Mouse (Mus musculus) lung, adult 18-20 months (tissue): ENCODE data around the gene Tgfb1i1.

Source experiments
- DNase-seq, 2 experiments: peaks; one replicate each; pipeline ENCODE4 v3.0.0; 2022; ENCODE audit warnings: mixed read lengths in 2 of 2

Gene Tgfb1i1

DNA sequence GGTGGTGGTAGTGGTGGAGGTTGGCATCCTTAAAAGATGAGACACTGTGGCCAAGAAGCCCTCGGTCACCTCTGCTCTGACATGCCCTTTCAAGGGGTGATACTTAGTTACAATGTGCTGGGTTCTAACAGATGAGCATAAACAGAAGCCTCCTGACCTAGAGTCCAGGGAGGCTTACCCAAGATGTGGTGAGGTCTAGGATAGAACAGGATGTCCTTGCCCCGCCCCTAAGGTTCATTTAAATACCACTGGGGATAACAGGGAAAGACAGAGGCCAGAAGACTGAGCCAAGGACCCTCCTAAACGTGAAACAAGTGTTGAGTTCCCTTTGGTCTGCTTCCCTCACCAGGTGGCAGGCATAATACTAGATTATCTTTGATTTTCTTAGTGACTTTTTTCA lies 49.9 kb downstream of the Tgfb1i1 start:
- no peak for DNase-seq

DNA sequence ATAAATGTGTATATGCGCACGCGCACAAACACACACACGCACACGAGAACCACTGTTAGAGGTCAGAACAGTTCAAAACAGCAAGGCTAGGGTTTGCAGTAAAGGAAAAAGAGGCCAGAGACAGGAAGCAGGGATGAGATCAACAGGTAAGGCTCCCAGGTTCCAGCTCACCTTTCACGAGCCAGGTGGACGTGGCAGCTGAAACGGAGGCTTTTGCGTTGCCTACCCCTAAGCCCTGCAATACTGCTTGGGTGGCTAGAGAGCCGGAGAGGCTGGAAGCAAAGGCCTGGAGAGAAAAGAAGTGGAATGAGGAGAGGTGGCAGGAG lies 50.6 kb downstream of the Tgfb1i1 start:
- no peak for DNase-seq

DNA sequence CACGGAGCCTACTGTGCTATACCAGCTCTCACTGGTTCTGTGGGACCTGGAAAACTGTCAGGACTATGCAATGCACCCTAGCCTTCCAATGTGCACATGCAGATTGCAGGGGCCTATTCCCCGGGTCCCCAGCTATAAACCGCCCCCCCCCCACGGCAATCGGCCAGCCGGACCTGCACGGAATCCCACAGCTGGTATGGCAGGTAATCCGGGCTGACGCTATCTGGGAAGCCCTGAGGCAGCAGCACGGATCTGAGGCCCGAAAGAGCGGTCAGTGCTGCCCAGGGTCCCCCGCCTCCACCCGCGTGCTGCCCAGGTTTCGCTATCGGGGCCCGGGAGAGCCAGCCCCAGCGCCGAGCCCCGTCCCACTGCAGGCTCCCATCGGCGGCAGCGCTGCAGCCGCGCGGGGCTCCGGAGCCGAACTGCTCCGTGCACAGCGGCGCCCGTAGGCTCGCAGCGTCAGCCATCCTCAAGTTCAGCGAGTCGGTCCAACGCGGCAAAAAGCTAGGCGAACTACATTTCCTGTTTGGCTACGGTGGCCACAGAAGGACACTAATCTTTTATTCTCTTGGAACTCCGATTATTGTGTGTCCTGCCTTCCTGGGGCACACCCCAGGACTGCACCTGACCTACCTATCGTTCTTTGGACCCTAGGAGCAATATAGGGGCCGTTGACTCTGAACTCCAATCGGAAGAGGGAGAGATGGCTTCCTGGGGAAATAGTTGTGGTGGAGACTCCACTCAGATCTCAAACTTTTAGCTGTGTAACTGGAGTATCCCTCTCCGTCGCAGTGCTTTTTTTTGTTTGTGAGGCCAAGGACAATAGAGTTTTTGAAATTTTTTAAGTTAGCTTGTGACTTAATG lies 51.2 kb downstream of the Tgfb1i1 start, which contains the start of gene BC017158:
Gene BC017158 (minus strand): TSS at position 554 of the 864 bp plus-strand sequence.
- DNase-seq, result peak; percentile 69 to 82

DNA sequence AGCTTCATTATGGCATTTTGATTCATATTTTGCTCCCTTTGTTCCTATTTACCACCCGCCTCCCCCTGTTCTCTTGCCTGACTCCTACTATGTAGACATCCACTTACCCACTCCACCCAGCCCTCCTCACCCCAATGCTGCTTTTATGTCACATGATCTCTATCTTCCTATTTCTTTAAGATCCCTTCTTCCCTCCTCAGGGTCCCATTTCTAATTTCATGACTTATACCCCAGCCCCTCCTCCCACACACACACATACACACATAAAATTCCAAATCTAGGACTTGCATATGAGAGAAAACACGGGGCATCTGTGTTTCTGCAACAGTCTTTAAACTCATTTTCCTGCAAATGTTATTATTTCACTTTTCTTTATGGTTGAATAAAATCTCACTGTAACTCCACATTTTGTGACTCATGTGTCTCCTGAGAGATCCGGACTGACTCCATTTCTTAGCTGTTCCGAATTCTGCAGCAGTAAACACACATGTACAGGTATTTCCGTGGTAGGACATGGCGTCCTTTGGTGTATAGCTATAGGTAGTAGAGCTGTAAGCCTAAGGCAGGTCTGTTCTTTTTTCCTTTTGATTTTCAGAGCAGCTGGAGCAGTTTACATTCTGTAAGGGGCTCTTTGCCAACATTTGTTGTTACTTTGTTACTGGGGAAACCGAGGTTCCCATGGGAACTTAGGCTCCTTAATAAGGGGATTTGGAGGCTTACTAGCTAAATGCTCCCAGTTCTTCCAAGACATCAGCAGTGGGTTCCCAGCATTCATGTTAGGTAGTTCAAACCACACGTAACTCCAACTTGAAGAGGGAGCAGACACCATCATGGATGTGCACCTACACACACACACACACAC lies 52.1 kb downstream of the Tgfb1i1 start:
- no peak for DNase-seq

DNA sequence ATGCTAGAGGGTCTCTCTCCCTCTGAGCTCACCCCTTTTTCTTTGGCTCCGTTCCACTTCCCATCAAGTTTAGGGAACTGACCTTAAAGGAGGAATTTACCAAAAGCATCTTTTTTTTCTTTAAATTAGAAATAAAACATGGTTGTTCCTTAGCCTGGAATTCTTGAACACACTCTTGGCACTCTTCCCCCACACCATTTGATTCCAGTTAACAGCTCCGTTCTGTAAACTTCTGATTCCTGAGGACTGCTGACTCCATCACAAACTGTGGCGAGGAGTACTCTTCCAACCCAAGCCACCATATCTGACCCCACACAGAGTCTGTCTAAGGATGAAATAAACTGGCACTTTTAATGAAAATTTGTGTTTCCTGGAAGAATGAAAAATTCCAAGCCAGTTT lies 54.3 kb downstream of the Tgfb1i1 start:
- no peak for DNase-seq

DNA sequence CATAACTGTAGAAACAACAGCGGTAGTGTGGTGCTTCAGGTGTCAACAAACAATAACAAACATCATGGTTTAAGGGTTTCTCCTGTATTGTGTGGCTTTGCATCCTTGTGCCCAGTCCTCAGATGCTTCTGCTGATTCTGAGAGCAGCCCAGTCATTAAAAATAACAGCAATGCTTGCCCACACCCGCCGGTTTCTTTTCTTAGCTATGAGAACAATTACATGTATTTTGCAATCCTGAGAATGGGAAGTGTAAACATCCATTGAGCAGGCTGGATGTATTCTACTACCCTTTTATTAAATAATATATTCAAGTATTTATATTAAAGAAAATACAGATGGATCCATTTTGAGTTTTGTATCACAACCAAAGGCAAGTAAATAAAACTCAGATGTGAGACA lies 55.5 kb downstream of the Tgfb1i1 start:
- DNase-seq, result peak in 1 of 2 experiments; percentile 21

DNA sequence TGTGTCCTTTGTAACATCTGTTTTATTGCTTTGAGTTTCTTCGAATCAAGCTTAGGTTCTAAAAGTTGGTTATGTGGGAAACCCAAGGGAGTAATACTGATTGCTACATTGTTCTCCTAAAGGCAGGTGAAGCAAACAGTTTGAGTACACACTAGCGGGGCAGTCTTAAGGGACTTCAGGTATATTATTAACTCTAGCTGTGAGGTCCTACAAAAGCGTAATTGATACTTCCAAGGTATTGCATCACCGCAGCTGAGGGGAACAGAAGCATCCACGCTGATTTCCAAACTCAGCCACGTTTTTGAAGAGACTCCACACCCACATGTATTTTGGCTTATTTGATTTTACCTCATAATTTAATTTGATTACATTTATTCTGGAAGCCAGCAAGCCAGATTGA lies 57.6 kb downstream of the Tgfb1i1 start:
- peak; percentile 54 to 73 for DNase-seq

DNA sequence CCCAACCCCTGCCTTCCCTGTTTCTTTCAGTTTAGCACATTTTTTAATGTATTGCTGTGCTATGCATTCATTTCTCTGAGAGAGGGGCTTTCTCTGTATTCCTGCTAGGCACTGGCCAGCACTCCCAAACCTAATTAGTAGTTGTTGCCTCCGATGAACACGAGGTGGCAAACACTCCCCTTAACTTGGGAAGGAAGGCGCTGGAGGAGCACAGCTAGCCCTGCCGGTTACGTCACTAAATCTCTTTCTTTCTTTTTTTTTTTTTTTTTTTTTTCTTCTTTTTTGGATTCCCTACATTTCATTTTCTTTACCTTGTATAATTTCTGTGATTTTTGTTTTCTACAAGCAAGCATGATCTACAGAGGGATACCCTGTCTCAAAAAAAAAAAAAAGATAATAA lies 58.3 kb downstream of the Tgfb1i1 start:
- peak; percentile 65 to 73 for DNase-seq
